Mouse (Mus musculus) olfactory bulb, adult 2 months (tissue): ENCODE data around the gene Rpl34.

Experiments
- CTCF ChIP-seq: fragments of 200-500 bp; IDR thresholded peaks from 2 replicates; pipeline ENCODE4 v1.5.1; 2012; ENCODE audit warnings: low read depth, mild to moderate bottlenecking, low read length, moderate library complexity; ENCODE audit not compliant: insufficient read depth
- POLR2A ChIP-seq: fragments of 200-500 bp; IDR thresholded peaks from 2 replicates; pipeline ENCODE4 v1.6.1; 2012; ENCODE audit warnings: mild to moderate bottlenecking, low read depth, low read length, moderate library complexity; ENCODE audit not compliant: insufficient read depth

- TF ChIP-seq POLR2A (no peak), CTCF (no peak)
Measured at GRCm38 (mm10) chr3:130710103-130710502, 20.1 kb downstream of the Rpl34 start.
